Mouse (Mus musculus) heart, embryonic 14.5 days (tissue): ENCODE data around the gene Uroc1. TPM values are rescaled to one million over a fixed set of nuclear protein-coding genes. Genes with fewer than 3 reads are reported as not detected.

Experiments used
- ATAC-seq: fragments of 200-750 bp; cut with Nextera tagmentation; 2 replicates; pipeline ENCODE4 v1.8.0; 2017; ENCODE audit warnings: low read depth, moderate TSS enrichment; ENCODE audit not compliant: insufficient number of reproducible peaks, insufficient read depth, low FRiP score
- H3K27ac ChIP-seq, 2 experiments: fragments of 200-500 bp in 1 of 2; fragments of 300-500 bp in 1 of 2; sonication (generic) in 1 of 2; replicated peaks in 1 of 2; 2 replicates each; pipeline ENCODE4 v1.5.1; 2012 to 2014; ENCODE audit warnings: low read depth in 2 of 2, low read length in 2 of 2, control low read depth in 1 of 2, mild to moderate bottlenecking in 1 of 2, mixed read lengths in 1 of 2; ENCODE audit not compliant: control insufficient read depth in 1 of 2, insufficient read depth in 1 of 2
- H3K27me3 ChIP-seq: fragments of 300-500 bp; sonication (generic); 2 replicates; pipeline ENCODE4 v1.6.1; 2014; ENCODE audit warnings: mild to moderate bottlenecking, low read length, control low read depth; ENCODE audit not compliant: control insufficient read depth, insufficient read depth
- H3K36me3 ChIP-seq: fragments of 300-500 bp; sonication (generic); 2 replicates; pipeline ENCODE4 v1.6.1; 2014; ENCODE audit warnings: mild to moderate bottlenecking, control low read depth, low read length, mixed read lengths; ENCODE audit not compliant: control insufficient read depth, insufficient read depth
- H3K4me1 ChIP-seq, 2 experiments: fragments of 200-500 bp in 1 of 2; fragments of 300-500 bp in 1 of 2; sonication (generic) in 1 of 2; 2 replicates each; pipeline ENCODE4 v1.6.1; 2012 to 2014; ENCODE audit warnings: low read length in 2 of 2, control low read depth in 1 of 2, mixed read lengths in 1 of 2; ENCODE audit not compliant: control insufficient read depth in 2 of 2, insufficient read depth in 2 of 2
- H3K4me2 ChIP-seq: fragments of 300-500 bp; sonication (generic); 2 replicates; pipeline ENCODE4 v1.6.1; 2014; ENCODE audit warnings: mild to moderate bottlenecking, low read length
- H3K4me3 ChIP-seq, 2 experiments: fragments of 200-500 bp in 1 of 2; fragments of 300-500 bp in 1 of 2; sonication (generic) in 1 of 2; 2 replicates each; pipeline ENCODE4 v1.5.1; 2012 to 2014; ENCODE audit warnings: low read length in 2 of 2, mild to moderate bottlenecking in 2 of 2, control low read depth in 1 of 2, low read depth in 1 of 2, moderate library complexity in 1 of 2; ENCODE audit not compliant: control insufficient read depth in 1 of 2, insufficient read depth in 1 of 2
- H3K9ac ChIP-seq: fragments of 300-500 bp; sonication (generic); 2 replicates; pipeline ENCODE4 v1.6.1; 2014; ENCODE audit warnings: mild to moderate bottlenecking, low read length
- H3K9me3 ChIP-seq: fragments of 300-500 bp; sonication (generic); 2 replicates; pipeline ENCODE4 v1.6.1; 2016; ENCODE audit warnings: low read length, control low read depth; ENCODE audit not compliant: control insufficient read depth
- WGBS: fragments of 180-500 bp; shearing (Covaris S2); extraction: QIAGEN DNeasy Blood & Tissue Kit; methylation state at CpG from one replicate; pipeline ENCODE4 v1.1.7; 2014; 5-methylcytosine and 5-hydroxymethylcytosine counted together
- polyA plus RNA-seq: library from polyadenylated mRNA; unstranded; fragments of >200 nt; fragmentation: Nextera tagmentation; extraction: Ambion mirVana; gene quantifications from 2 replicates; pipeline ENCODE4 v1.2.1, GENCODE M21; 2014

The Uroc1 gene
- not detected in 2 replicates for polyA plus RNA-seq

DNA sequence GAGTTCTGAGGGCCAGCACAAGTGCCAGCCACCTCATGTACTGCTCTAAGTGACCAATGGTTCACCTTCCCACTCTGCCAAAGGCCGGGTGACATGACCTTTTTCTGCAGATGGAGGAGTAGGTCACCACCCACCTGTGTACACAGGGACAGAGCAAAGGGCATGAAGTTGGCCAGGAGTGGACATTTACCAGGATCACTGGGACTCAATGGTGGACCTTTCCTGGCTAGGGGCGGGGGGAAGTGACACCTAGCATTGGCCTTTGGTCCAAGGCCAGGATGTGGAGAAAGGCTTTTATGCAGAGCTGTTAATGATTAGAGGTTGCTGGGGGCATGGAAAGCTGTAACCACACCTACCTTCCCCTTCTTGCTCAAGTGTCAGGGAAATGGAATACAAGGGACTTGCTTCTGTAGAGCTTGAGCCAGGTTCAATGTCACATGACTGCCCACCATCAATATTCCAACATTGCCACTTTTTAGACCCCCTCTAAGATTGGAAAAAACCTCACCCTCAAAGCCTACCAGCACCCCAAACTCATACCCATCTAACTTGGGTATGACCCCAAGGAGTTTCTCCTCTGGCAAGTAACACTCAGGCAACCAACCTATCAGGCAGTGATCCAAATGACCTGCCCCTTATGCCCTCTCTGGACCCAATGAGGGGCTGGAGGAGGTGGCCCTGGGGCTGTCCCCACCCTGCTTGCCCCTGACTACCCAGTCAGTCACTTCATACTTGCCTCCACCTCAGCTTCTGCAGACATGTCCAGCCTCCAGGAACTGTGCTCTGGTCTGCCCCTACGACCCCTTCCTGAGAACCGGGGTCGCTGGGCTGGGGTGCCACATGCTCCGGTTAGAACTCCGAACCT, at the start of gene Uroc1:
Uroc1 (plus strand) TSS at position 724 of the 865 bp plus-strand sequence.
- Histone ChIP-seq H3K27ac (no peak within 1 kb of the TSS), H3K4me1 (no peaks in the 10 kb centered on the region), H3K4me2 (no peak within 1 kb of the TSS), H3K4me3 (no peak within 1 kb of the TSS), H3K27me3 (no peaks in the 10 kb centered on the region), H3K9me3 (no peaks in the 10 kb centered on the region), H3K36me3 (no peaks in the 10 kb centered on the region), H3K9ac (no peak within 1 kb of the TSS)
- 72% methylated on average over 7 of the region's 7 CpGs for WGBS
- ATAC-seq: no peak

GRCm38 (mm10) chr6:90288265-90288664, 44.8 kb upstream of the Uroc1 start:
- no peak overlapping the region for H3K4me3 ChIP-seq
- no peaks in the 10 kb centered on the region for H3K9me3 ChIP-seq
- no peaks in the 10 kb centered on the region for H3K27me3 ChIP-seq
- H3K4me1 ChIP-seq: no peaks in the 10 kb centered on the region
- H3K27ac ChIP-seq: no peak overlapping the region
- H3K36me3 ChIP-seq: no peaks in the 10 kb centered on the region
- no peak for ATAC-seq
- no peak overlapping the region for H3K4me2 ChIP-seq
- WGBS: 54% methylated on average over 12 of the region's 12 CpGs
- no peak overlapping the region for H3K9ac ChIP-seq

DNA sequence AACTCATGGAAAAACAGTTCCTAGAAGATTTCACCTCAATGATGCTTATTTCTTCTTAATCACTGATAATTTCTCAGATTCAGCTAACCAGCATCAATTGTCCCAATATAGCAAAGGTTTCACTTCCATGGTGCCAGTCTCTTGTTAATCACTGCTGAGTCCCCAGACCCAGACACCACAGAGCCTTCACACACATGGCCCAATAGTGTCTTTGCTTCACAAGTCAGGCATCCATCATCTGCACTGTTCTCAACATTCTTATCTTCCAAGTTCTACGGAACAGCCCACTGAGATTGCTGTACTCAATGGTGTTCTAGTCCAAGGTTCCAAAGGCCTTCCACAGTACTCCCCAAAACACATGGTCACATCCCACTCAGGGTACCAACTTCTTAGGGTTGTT, 32.2 kb upstream of the Uroc1 start, which contains the start of gene BC048671:
BC048671 (plus strand) TSS at position 301 of the 400 bp plus-strand sequence.
- no peaks in the 10 kb centered on the region for H3K27me3 ChIP-seq
- H3K4me2 ChIP-seq: no peak within 1 kb of the TSS
- no peaks in the 10 kb centered on the region for H3K36me3 ChIP-seq
- no peak within 1 kb of the TSS for H3K9ac ChIP-seq
- no peak within 1 kb of the TSS for H3K27ac ChIP-seq
- no peak for ATAC-seq
- WGBS: 85% methylated on average over 1 of the region's 1 CpGs
- peaks cover 1% of the 10 kb centered on the region; the same call in 1 of the 2 replicates for H3K9me3 ChIP-seq
- H3K4me3 ChIP-seq: no peak within 1 kb of the TSS
- no peaks in the 10 kb centered on the region for H3K4me1 ChIP-seq

- H3K36me3 ChIP-seq: no peaks in the 10 kb centered on the region
- H3K27ac ChIP-seq: no peak overlapping the region
- H3K9me3 ChIP-seq: 0 out of 2 replicates have a peak, but pooled peaks cover 3% of the 10 kb centered on the region
- H3K4me2 ChIP-seq: no peak overlapping the region
- no peaks in the 10 kb centered on the region for H3K4me1 ChIP-seq
- no peak for ATAC-seq
- no peak overlapping the region for H3K4me3 ChIP-seq
- no peaks in the 10 kb centered on the region for H3K27me3 ChIP-seq
- WGBS: 74% methylated on average over 6 of the region's 6 CpGs
- no peak overlapping the region for H3K9ac ChIP-seq
These were observed 26.6 kb upstream of the Uroc1 start for GRCm38 (mm10) chr6:90306315-90306975.

- Histone ChIP-seq H3K9ac (no peak overlapping the region), H3K4me3 (no peak overlapping the region), H3K27me3 (no peaks in the 10 kb centered on the region), H3K9me3 (peaks cover 6% of the 10 kb centered on the region; the same call in 1 of the 2 replicates), H3K36me3 (no peaks in the 10 kb centered on the region), H3K27ac (no peak overlapping the region), H3K4me1 (no peaks in the 10 kb centered on the region), H3K4me2 (no peak overlapping the region)
- no peak for ATAC-seq
- 74% methylated on average over 87 of the region's 87 CpGs for WGBS
These were observed 24.0 kb upstream of the Uroc1 start for GRCm38 (mm10) chr6:90308839-90309778.

DNA sequence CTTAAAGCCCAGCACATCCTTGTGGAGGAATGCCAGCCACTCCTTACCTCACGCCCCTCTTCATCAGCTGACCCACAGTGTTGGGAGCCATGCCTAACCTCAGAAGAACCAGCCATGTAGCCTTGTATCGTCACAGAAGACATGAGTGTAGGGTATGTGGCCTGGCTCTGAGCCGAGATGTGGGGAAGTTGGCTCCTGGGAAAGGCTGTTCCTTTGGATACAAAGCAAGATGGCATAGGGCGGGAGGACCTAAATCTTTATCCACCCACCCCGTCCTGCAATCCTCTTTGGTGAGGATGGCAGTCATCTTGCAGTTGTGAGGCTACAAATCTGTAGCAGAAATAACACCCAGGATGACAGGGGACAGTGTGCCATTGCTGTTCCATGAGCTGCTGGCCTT, 17.1 kb upstream of the Uroc1 start:
- no peaks in the 10 kb centered on the region for H3K4me1 ChIP-seq
- peaks cover 3% of the 10 kb centered on the region; the same call in 1 of the 2 replicates for H3K9me3 ChIP-seq
- H3K27ac ChIP-seq: no peak overlapping the region
- 72% methylated on average over 5 of the region's 5 CpGs for WGBS
- ATAC-seq: no peak
- H3K9ac ChIP-seq: no peak overlapping the region
- no peaks in the 10 kb centered on the region for H3K36me3 ChIP-seq
- H3K27me3 ChIP-seq: no peaks in the 10 kb centered on the region
- no peak overlapping the region for H3K4me3 ChIP-seq
- no peak overlapping the region for H3K4me2 ChIP-seq
